Mouse (Mus musculus) embryonic facial prominence, embryonic 10.5 days (tissue): ENCODE measurements at regions not wholly inside any gene's neighbourhood (a gene's known extent, or its start where the extent isn't known, plus 50 kb on each side); places are given as distances from the start of the nearest gene placed in this dataset.

Experiments
- DNase-seq: peaks from one replicate; pipeline ENCODE4 v3.0.0-alpha.2; 2017; ENCODE audit warnings: low spot score
- H3K27ac ChIP-seq: fragments of 300-500 bp; sonication (generic); replicated peaks from 2 replicates; pipeline ENCODE4 v1.5.1; 2016; ENCODE audit warnings: mild to moderate bottlenecking
- H3K27me3 ChIP-seq: fragments of 300-500 bp; sonication (generic); replicated peaks from 2 replicates; pipeline ENCODE4 v1.6.1; 2016; ENCODE audit warnings: low read depth, mild to moderate bottlenecking; ENCODE audit not compliant: poor library complexity, severe bottlenecking
- H3K36me3 ChIP-seq: fragments of 300-500 bp; sonication (generic); replicated peaks from 2 replicates; pipeline ENCODE4 v1.6.1; 2016; ENCODE audit warnings: mild to moderate bottlenecking, moderate library complexity
- H3K4me1 ChIP-seq: fragments of 300-500 bp; sonication (generic); 2 replicates; pipeline ENCODE4 v1.6.1; 2016
- H3K4me3 ChIP-seq: fragments of 300-500 bp; sonication (generic); 2 replicates; pipeline ENCODE4 v1.5.1; 2016; ENCODE audit warnings: mild to moderate bottlenecking, moderate library complexity
- H3K9me3 ChIP-seq: fragments of 300-500 bp; sonication (generic); 2 replicates; pipeline ENCODE4 v1.6.1; 2016; ENCODE audit warnings: mild to moderate bottlenecking
- WGBS: fragments of 180-500 bp; shearing (Covaris S2); methylation state at CpG from one replicate; pipeline ENCODE4 v1.1.7; 2016; 5-methylcytosine and 5-hydroxymethylcytosine counted together

GRCm38 (mm10) chr12:28309226-28309625 is 243.0 kb downstream of the Dcdc2c start:
- Histone ChIP-seq H3K27me3 (no peaks in the 10 kb centered on the region), H3K27ac (no peak overlapping the region), H3K4me1 (no peaks in the 10 kb centered on the region), H3K9me3 (no peaks in the 10 kb centered on the region), H3K4me3 (no peak overlapping the region), H3K36me3 (no peaks in the 10 kb centered on the region)
- 84% methylated on average over 5 of the region's 5 CpGs for WGBS
- no peak for DNase-seq

GRCm38 (mm10) chr12:28302038-28302581 is 250.1 kb downstream of the Dcdc2c start:
- Histone ChIP-seq H3K27ac (no peak overlapping the region), H3K4me3 (no peak overlapping the region), H3K27me3 (no peaks in the 10 kb centered on the region), H3K4me1 (0 out of 2 replicates have a peak, but pooled peaks cover 4% of the 10 kb centered on the region), H3K9me3 (no peaks in the 10 kb centered on the region), H3K36me3 (no peaks in the 10 kb centered on the region)
- 63% methylated on average over 2 of the region's 2 CpGs for WGBS
- DNase-seq, result no peak

DNA sequence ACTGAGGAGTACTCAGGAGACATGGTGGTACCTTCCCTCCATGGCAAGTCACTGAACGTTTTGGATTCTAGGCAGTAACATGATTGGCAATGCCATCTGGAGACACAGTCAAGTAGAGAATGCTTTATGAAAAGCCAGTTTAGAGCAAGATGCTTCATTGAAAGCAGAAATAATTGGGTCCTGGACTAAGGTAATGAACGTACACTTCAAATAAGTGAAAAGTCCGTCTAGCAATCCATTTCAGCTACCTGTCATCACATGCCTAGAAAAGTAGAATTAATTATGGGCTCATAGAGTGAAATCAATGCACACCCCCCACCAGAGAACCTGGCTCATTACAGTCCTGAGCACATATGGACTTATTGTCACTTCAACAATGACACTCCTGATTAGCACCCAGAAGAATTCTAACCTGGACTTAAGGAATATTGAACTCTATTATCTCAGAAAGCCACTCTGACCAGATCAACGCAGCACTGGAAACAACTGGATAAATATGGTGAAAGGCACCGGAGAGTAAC is 263.8 kb downstream of the Dcdc2c start:
- no peak for DNase-seq
- 84% methylated on average over 5 of the region's 5 CpGs for WGBS
- H3K9me3 ChIP-seq, result no peaks in the 10 kb centered on the region
- no peaks in the 10 kb centered on the region for H3K4me1 ChIP-seq
- H3K27ac ChIP-seq, result no peak overlapping the region
- no peaks in the 10 kb centered on the region for H3K36me3 ChIP-seq
- no peak overlapping the region for H3K4me3 ChIP-seq
- H3K27me3 ChIP-seq, result no peaks in the 10 kb centered on the region

- no peaks in the 10 kb centered on the region for H3K27me3 ChIP-seq
- no peaks in the 10 kb centered on the region for H3K36me3 ChIP-seq
- no peak for DNase-seq
- peaks cover 4% of the 10 kb centered on the region; the same call in 1 of the 2 replicates for H3K9me3 ChIP-seq
- H3K4me1 ChIP-seq, result no peaks in the 10 kb centered on the region
- 60% methylated on average over 3 of the region's 3 CpGs for WGBS
- H3K27ac ChIP-seq, result no peak overlapping the region
- no peak overlapping the region for H3K4me3 ChIP-seq
Observed at GRCm38 (mm10) chr12:28255524-28255923, 296.7 kb downstream of the Dcdc2c start.

- Histone ChIP-seq H3K9me3 (0 out of 2 replicates have a peak, but pooled peaks cover 3% of the 10 kb centered on the region), H3K4me3 (no peak overlapping the region), H3K27me3 (no peaks in the 10 kb centered on the region), H3K36me3 (no peaks in the 10 kb centered on the region), H3K4me1 (no peaks in the 10 kb centered on the region), H3K27ac (no peak overlapping the region)
- DNase-seq, result no peak
- 77% methylated on average over 1 of the region's 1 CpGs for WGBS
Observed at GRCm38 (mm10) chr12:28250526-28250925, 301.7 kb downstream of the Dcdc2c start.

DNA sequence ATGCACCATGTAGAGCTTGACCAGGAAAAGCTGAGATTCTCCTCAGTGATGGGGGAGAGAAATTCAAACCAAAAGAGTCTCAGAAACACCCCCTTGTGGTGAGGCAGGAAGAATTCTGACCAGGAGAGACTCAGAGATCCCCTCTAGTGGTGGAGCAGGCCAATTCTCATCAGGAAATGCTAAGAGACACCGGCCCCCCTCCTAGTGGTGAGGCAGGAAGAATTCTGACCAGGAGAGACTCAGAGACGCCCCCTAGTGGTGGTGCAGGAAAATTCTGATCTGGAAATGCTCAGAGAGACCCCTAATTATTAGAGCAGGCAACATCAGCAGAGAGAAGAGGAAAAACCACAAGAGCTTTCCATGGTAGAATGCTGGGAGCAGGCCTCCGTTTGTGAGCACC is 303.4 kb downstream of the Dcdc2c start:
- WGBS, result 67% methylated on average over 3 of the region's 3 CpGs
- Histone ChIP-seq H3K27me3 (no peaks in the 10 kb centered on the region), H3K27ac (no peak overlapping the region), H3K36me3 (no peaks in the 10 kb centered on the region), H3K4me3 (no peak overlapping the region), H3K4me1 (no peaks in the 10 kb centered on the region), H3K9me3 (0 out of 2 replicates have a peak, but pooled peaks cover 3% of the 10 kb centered on the region)
- DNase-seq, result peak; percentile 32

- H3K27ac ChIP-seq, result no peak overlapping the region
- 91% methylated on average over 3 of the region's 3 CpGs for WGBS
- H3K27me3 ChIP-seq, result no peaks in the 10 kb centered on the region
- DNase-seq, result no peak
- H3K9me3 ChIP-seq, result 0 out of 2 replicates have a peak, but pooled peaks cover 3% of the 10 kb centered on the region
- H3K36me3 ChIP-seq, result no peaks in the 10 kb centered on the region
- no peaks in the 10 kb centered on the region for H3K4me1 ChIP-seq
- no peak overlapping the region for H3K4me3 ChIP-seq
Observed at GRCm38 (mm10) chr12:28248287-28248686, 303.9 kb downstream of the Dcdc2c start.

- DNase-seq, result no peak
- H3K36me3 ChIP-seq, result no peaks in the 10 kb centered on the region
- peak overlapping the region; percentile 11; the same call in 1 of the 2 replicates for H3K27ac ChIP-seq
- 83% methylated on average over 5 of the region's 5 CpGs for WGBS
- H3K4me1 ChIP-seq, result peaks cover 29% of the 10 kb centered on the region
- no peaks in the 10 kb centered on the region for H3K9me3 ChIP-seq
- H3K27me3 ChIP-seq, result no peaks in the 10 kb centered on the region
- H3K4me3 ChIP-seq, result no peak overlapping the region
Observed at GRCm38 (mm10) chr12:28238016-28238415, 314.2 kb downstream of the Dcdc2c start.

GRCm38 (mm10) chr12:28237041-28237440 is 315.2 kb downstream of the Dcdc2c start:
- H3K9me3 ChIP-seq, result no peaks in the 10 kb centered on the region
- peak overlapping the region; percentile 11; the same call in 1 of the 2 replicates for H3K27ac ChIP-seq
- H3K4me1 ChIP-seq, result peaks cover 29% of the 10 kb centered on the region
- DNase-seq, result peak; percentile 40
- 35% methylated on average over 4 of the region's 4 CpGs for WGBS
- no peak overlapping the region for H3K4me3 ChIP-seq
- no peaks in the 10 kb centered on the region for H3K36me3 ChIP-seq
- no peaks in the 10 kb centered on the region for H3K27me3 ChIP-seq

DNA sequence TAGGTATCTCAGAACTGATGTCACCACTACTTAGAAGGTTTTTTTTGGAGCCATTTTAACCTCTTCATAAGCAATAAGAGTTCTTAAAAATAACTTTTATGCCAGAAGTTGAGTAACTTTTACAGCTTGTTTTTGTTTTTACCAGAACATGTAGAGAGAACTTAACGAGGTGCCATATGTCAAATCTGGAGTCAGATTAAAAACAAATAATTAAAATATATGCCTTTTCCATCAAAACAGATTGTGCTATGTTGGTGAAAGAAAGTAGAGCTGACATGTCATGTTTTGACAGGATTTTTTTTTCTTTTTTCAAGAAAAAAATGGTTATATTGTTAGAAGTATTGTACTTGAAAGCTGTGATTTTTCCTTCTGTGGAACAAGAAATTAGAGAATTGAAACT is 349.4 kb downstream of the Dcdc2c start:
- no peak overlapping the region for H3K27ac ChIP-seq
- 85% methylated on average over 1 of the region's 1 CpGs for WGBS
- H3K4me1 ChIP-seq, result no peaks in the 10 kb centered on the region
- no peak for DNase-seq
- no peak overlapping the region for H3K4me3 ChIP-seq
- H3K9me3 ChIP-seq, result no peaks in the 10 kb centered on the region
- no peaks in the 10 kb centered on the region for H3K27me3 ChIP-seq
- no peaks in the 10 kb centered on the region for H3K36me3 ChIP-seq

GRCm38 (mm10) chr12:28186695-28187094 is 365.5 kb downstream of the Dcdc2c start:
- Histone ChIP-seq H3K4me3 (no peak overlapping the region), H3K4me1 (no peaks in the 10 kb centered on the region), H3K27me3 (no peaks in the 10 kb centered on the region), H3K9me3 (peaks cover 17% of the 10 kb centered on the region), H3K27ac (no peak overlapping the region), H3K36me3 (no peaks in the 10 kb centered on the region)
- no peak for DNase-seq

DNA sequence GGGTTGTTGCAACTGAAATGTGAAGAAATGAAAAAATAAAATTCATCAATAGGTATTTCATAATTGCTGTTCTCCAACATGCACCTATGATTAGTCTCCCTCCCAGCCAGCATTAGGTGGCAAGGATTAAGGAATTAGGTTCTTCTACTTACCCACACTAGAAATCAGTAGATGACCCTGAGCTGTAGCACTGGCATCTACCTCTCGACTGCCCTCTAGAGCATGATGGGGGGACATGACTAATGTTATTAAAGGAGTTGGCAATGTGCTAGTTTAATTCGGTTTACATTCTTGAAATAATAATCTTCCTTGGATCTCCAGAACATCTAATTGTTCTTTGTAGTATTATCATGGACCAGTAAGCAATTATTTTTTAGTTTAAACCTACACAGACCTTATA is 370.9 kb downstream of the Dcdc2c start:
- no peak overlapping the region for H3K27ac ChIP-seq
- H3K36me3 ChIP-seq, result no peaks in the 10 kb centered on the region
- no peaks in the 10 kb centered on the region for H3K27me3 ChIP-seq
- DNase-seq, result no peak
- no peak overlapping the region for H3K4me3 ChIP-seq
- no peaks in the 10 kb centered on the region for H3K9me3 ChIP-seq
- H3K4me1 ChIP-seq, result no peaks in the 10 kb centered on the region
- 67% methylated on average over 2 of the region's 2 CpGs for WGBS

- Histone ChIP-seq H3K27me3 (no peaks in the 10 kb centered on the region), H3K4me3 (no peak overlapping the region), H3K9me3 (no peaks in the 10 kb centered on the region), H3K27ac (no peak overlapping the region), H3K36me3 (no peaks in the 10 kb centered on the region), H3K4me1 (no peaks in the 10 kb centered on the region)
- no peak for DNase-seq
- WGBS, result 84% methylated on average over 3 of the region's 3 CpGs
Observed at GRCm38 (mm10) chr12:28176016-28176415, 376.2 kb downstream of the Dcdc2c start.
